In the genomic region with DNA sequence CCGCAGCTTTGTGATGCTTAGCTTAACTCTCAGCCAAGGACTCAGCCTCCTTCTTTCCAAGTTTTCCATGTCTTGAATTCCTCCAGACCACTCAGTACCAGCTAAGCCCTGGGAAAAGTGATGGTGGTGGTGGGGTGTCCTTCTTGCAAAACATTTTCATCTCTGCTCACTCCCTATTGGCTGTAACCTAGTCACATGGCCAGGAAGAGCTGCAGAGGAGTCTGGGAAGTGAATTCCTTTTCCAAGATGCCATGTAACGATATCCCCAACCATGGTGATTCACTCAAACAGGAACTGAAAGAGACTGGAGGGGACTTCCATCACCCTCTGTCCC, we compare ENCODE assay signal across 18 mouse cellular contexts.
"Had no signal": no experiment of that assay in that cellular context is flagged by ENCODE, and none has a peak within 500 bp of the region (broad histone marks: within the 10 kb centered on the region; RNA-seq: fewer than 3 reads in every experiment).

No protein-coding gene starts in this region.

- H3K27ac ChIP-seq: kidney, embryonic 15.5 days; layer of hippocampus, adult 2 months; limb, embryonic 10.5 days; limb, embryonic 13.5 days; liver, embryonic 12.5 days; liver, embryonic 15.5 days; lung, embryonic 15.5 days had no signal

- H3K4me2 ChIP-seq: kidney, embryonic 15.5 days; limb, embryonic 13.5 days; liver, embryonic 15.5 days; lung, embryonic 15.5 days had no signal

- H3K4me3 ChIP-seq: kidney, embryonic 15.5 days; layer of hippocampus, adult 2 months; limb, embryonic 10.5 days; limb, embryonic 13.5 days; liver, embryonic 12.5 days; liver, embryonic 15.5 days; lung, embryonic 15.5 days had no signal

- ATAC-seq: liver, embryonic 12.5 days had no signal

- DNase-seq: kidney, adult 11 months; kidney, adult 8-10 months; kidney, postnatal 25 days; layer of hippocampus, adult 9-11 months; liver; lung, adult 18-20 months; lung, postnatal 10 days; lung, postnatal 36 days; thymus, adult 18-20 months; thymus, postnatal 36 days had no signal

- H3K4me1 ChIP-seq: limb, embryonic 10.5 days; limb, embryonic 13.5 days; liver, embryonic 15.5 days; lung, embryonic 15.5 days had no signal

- H3K27me3 ChIP-seq: kidney, embryonic 15.5 days; limb, embryonic 13.5 days; liver, embryonic 12.5 days; liver, embryonic 15.5 days; lung, embryonic 15.5 days; megakaryocyte, embryonic 14.5 days had no signal

- H3K9ac ChIP-seq: kidney, embryonic 15.5 days; limb, embryonic 13.5 days; liver, embryonic 12.5 days; liver, embryonic 15.5 days; lung, embryonic 15.5 days had no signal

- H3K9me3 ChIP-seq: kidney, embryonic 15.5 days; limb, embryonic 10.5 days; limb, embryonic 13.5 days; liver, embryonic 15.5 days; lung, embryonic 15.5 days had no signal

- H3K36me3 ChIP-seq: kidney, embryonic 15.5 days; limb, embryonic 10.5 days; limb, embryonic 13.5 days; liver, embryonic 12.5 days; liver, embryonic 15.5 days; lung, embryonic 15.5 days had no signal
